Mouse (Mus musculus) thymus, adult 18-20 months (tissue): ENCODE data around the gene P2ry6.

Experiments
- DNase-seq, 2 experiments: peaks; one replicate each; pipeline ENCODE4 v3.0.0; 2022; ENCODE audit warnings: mixed read lengths in 2 of 2

The P2ry6 gene

DNA sequence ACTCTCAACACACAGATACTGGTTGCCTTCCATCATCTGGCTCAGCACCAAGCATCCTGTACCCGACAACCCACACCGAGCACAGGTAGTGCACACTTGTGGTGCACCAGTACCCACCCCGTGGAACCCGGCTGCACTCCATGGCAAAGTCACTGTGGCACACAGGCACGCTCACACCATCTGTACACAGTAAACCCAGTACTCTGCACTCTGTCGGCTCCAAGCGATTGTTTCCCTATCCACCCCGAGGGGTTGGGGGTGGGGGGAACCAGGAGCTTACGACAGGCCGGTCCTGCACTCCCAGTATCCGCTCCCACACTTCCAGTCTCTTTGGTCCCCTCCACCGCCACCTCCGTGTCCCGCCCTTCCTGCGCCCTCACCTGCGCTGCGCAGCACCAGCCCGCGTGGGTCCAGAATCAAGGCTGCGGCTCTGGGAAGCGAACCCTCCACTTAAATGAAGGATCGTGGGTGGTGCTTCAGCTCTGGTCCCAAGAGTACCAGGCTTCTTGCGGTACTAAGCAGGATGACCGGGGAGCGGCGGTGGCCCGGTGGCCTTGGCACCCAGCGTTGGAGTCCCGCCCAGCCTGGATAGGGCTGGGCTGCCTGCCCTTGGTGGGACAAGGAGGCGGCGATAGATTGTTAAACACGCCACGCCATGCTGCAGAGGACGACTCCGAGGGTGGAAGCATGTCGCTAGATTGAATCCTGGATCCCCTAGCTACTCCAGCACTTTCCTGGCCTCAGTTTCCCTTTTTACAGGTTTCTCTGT lies at the start of gene P2ry6:
P2ry6 (minus strand) TSS at position 515 of the 769 bp plus-strand sequence.
- DNase-seq = no peak

DNA sequence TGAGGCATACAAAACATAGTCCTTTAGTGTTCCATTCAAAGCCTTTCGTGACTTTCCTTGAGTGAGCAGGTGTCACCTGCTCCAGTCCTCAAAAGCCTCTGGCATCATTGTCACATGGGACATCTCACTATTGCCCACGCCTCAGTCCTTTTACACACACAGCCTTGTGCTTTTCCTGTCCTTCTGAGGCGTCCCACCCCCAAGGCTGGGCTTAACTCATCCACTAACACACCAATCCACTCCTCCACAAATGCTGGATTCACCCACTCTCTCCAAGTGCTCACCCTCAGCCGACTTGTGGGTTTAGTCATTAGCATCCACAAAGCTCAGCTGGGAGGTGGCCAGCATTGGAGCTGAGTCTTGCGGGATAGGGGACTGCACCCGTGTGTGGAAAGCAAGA lies 43.0 kb upstream of the P2ry6 start:
- DNase-seq = no peak

DNA sequence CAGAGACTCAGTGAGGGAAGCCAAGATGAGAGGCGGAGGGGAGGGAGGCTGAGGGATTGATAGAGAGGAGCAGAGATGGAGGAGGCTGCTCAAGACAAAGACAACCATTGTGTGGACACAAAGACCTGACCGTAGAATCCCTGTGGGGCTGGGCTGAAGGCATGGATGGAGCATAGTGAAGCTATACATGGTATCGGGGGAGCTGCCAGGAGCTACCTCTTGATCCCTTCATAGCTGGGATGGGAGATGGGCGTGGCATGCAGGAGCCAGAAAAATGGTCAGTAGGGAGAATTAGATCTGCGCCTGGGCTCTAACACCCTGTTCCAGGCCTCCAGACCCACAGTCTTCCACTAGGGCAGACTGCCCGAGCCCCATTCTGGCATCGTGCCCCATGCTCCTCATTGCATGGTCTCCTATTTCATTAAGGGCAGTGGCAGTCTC lies 42.6 kb upstream of the P2ry6 start:
- no peak for DNase-seq

DNA sequence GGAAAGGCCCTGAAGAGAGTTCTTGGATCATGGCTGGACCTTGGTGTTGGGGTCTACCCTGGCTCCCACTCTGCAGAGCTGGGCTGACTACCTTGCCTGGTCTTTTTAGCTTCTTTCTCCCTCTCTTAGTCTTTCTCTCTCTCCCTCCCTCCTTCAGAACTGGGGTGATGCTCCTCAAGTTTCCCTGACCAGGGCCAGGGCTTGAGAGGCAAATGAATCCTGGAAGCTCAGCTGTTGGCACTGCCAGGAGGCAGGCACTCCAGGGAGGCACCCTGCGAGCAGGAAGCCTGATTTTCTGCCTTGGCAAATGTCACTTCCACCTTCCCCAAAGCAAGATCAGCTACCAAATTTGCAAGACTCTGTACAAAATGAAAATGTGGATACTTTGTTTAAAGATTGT lies 40.5 kb upstream of the P2ry6 start:
- no peak for DNase-seq

DNA sequence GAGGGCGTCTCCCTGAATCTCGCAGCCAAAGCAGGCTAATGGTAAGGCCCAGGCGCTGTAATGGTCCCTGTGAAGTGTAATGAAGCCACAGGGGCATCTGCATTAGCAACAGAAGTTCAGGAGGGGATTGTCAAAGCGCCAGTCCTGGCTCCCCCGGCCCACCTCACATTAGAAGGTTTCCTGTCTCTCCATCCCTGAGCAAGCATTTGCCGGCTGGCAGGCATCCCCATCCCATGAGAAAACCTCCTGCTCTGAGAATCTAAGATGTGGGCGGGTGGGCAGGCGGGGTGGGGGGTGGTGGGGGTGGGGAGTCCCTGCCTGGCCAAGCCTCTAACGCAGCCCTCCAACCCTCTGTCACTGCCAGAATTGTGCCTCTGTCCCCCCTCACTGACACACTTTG lies 39.6 kb upstream of the P2ry6 start:
- no peak for DNase-seq

DNA sequence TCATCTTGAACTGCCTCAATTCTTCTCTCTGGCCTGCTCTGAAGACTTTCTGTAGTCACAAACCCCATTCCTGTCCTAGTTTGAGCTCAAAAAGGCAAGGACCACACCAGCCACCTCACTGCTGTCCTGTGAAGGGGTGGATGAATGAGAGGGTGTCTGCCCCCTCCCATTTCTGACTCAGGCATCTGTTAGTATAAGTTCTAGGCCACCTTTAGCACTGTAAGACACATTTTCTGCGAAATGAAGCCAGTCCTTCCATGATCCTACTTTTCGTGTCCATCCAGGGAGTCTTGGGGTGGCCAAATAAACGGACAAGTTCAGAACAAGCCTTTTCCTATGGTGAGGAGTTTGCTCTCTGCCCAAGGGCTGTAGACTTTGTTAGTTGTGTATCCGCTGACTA lies 38.1 kb upstream of the P2ry6 start, which contains the start of gene P2ry2:
P2ry2 (minus strand) TSS at position 326 of the 400 bp plus-strand sequence.
- no peak for DNase-seq

DNA sequence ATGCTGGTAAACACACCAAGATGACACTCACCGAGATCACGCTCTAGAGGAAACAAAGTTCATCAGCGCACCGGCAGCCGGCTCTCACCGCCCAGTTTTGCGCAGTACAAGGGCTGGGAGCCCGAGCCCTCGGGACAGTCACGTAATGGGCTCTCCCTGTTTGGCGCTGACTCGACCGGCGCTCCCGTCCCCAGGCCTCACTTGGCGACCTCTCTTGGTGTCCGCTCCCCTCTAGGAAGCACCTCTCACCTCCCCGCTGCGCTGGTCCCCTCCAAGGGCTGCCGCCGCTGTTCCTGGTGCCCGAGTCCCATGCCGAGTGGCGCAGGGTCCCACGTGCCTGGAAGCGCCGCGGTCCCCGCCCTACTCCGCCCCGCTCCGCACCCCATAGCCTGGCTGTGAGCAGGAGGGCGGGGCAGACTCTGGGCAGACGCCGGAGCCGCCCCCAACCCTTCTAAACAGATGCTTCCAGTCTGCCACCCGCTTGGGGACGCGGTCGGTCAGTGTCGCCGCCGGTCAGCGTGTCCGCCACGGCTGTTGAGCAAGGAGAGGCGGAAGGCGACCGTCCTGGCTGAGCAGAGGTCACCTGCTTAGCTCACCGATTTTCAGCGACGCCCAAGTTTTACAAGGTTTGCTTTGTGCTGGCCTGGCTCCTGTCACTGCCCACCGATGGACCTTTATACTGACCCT lies 37.4 kb upstream of the P2ry6 start:
- DNase-seq = peak; percentile 27 to 29

DNA sequence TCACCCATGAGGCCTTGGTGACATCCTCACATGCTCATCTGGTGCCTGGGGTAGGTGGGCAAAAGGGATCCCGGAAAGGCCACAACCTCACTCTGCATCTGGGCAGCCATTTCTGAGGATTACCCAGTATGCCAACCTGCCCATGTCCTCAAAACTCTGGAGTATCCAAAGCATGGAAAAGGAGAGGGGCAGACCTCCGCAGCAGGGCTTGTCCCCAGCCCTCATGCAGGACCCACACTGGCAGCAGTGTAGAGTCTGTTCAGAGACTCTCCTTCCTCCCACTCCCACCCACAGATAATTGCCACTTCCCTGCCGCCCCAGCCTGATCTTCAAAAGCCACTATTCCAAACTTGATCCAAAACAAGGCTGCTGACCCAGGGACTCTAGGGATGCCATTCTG lies 36.3 kb upstream of the P2ry6 start:
- DNase-seq = no peak

DNA sequence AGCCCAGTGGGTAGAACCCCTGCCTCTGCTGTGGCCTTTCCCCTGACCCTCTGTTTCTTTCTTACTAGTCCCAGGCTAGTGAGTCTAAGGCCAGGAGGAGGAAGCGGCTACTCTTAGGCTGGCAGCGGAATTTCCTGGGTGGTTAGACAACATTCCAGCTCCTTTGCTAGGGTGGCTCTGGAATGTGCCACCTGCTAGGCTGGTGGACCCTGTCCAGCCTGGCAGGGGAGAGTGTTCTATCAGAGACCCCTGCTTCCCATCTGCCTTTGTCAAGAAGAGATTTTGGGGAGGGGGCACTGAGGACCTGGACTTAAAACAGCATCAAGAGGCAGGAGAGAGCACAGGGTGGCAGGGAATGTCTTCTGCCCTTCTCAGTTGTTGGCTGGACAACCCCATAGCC lies 31.8 kb upstream of the P2ry6 start:
- DNase-seq = no peak

DNA sequence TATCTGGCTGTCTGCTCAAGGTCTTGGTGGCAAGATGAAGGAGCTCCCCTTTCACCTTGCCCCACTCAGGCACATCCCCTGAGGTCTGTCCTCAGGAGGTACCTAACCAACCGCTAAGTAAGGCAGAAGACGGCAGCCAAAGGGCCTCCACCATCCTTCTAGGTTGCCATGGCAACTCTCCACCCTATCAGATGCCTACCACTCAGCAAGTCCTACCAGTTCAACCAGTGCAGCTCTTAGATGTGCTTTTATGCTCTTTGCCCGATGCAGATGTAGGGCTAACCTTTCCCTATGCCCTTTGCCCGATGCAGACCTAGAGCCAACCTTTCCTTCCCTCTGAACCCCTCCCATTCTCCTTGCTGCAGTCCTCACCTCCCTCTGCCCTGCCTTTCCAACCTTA lies 30.7 kb upstream of the P2ry6 start:
- no peak for DNase-seq

DNA sequence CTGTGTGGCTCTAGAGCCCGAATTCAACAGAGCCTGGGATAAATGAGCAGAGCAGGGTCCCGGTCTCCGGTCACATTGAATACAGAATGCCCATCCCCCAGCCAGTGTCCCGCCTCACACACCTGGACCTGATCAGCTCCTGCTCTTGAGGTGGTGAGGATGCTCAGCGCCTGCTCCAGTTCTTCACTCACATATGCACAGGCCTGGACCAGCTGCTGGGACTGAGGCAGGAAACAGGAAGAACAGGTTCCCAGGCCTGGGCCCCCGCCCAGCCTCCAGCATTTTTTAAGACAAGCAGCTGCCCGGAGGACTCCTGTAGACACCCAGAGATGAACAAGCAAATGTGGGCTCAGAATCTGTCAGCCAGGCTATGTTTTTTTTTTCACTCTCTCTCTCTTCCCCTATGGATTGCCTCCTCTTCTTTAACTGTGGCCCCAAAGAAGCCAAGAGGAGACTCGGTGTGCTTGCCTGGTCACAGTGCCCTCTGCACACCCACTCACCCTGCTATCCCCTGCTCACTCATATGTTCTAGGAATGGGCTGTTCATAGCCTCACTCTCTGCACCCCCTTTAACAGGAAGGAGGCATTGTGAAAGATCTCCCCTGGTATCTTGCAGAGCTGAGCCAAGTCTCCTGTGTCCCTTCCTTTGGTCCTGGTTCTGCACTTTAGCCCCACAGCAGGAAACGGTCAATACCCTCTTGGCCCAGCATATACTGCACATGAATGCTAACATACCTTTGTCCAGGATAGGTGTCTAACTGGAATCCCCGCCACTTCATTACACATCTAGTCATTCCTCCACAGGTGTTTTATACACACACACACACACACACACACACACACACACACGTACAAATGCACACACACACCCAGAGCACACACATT lies 29.2 kb upstream of the P2ry6 start:
- DNase-seq = no peak

DNA sequence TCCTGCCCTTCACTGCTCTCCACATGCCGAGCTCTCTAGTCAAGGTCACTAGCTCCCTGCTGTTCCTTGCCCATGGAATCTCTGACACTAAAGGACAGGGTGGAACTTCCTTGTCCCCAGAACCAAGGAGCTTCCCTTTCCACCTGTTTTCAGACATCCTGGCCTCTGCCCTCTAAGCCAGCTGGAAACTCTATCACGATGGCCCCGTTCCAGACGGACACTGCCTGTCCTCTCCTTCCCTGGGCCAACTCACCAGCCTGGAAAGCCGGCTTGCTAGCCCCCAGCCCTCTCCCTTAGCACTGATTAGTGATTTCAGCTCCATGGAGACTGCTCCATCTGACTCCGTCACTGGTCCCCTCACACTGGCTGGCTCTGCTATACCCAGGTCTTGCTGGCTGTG lies 27.8 kb upstream of the P2ry6 start:
- no peak for DNase-seq

DNA sequence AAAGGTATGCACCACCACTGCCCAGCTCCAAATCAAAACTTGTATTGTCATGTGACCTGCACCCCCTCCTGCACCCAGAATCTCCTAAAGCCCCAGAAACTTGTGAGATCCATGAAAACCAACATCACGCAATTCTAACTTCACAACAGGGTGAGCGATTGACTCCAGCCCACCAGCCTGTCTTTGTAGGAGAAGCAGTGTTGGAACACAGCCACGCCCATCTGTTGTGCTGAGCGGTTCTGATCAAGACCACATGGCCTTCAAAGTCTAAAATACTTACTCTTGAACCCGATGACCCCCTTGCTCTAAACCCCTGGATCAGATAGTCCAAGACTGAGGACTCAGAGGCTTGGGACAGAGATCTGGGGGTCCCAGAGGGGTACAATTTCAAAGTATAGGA lies 25.2 kb upstream of the P2ry6 start:
- DNase-seq = no peak

DNA sequence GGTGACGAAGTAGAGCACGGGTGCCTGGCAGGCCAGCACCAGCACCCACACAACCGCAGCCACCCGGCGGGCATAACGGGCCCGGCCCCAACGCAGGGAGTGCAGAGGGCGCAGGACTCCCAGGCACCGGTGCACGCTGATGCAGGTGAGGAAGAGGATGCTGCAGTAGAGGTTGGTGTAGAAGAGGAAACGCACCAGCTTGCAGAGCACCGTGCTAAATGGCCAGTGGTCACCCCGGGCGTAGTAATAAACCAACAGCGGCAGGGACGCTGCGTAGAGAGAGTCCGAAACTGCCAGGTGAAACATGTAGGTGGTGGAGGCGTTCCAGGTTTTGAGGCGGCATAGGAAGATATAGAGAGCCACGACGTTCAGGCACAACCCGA lies 24.1 kb upstream of the P2ry6 start:
- no peak for DNase-seq

DNA sequence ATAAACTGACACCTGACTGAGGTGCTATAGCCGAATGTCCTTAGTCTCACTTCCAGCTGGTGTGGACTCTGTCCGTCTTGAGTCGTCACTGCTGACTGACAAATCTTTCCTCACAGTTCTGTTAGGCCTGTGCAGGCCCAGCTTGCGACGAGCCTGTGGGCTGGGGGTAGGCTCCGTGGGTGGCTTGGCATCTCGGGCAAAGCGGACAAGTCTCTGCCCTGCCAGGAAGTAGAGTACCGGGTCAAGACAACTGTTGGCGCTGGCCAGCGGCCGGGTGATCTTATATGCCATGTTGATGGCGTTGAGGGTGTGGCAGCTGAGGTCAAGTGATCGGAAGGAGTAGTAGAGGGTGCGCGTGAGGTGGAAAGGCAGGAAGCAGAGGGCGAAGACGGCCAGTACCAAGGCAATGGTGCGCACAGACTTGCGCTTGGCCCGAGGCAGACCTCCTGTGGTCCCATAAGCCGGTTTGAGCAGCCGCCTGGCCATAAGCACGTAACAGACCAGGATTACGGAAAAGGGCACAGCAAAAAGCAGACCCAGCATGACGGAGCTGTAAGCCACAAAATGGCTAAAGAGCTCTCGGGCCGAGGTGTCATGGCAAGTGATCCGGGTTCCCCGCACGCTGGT lies 23.6 kb upstream of the P2ry6 start:
- no peak for DNase-seq

DNA sequence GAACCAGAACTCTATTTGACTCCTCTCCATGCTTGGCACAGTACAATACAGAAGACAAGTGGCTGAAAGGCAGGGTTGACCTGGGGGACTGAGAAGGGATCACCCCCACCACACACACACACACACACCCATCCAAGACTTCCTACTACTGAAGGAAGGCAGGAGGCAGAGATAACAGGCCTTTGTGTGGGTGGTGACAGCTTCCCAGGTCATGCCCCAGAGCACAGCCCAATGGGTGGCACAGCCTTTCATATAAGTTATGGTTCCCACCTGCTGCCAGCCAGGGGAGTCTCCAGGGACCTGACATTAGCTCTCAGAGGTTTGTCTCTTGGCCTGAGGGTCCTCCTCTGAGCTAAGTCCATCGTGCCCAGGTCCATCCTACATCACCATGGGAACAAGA lies 22.8 kb upstream of the P2ry6 start:
- no peak for DNase-seq

DNA sequence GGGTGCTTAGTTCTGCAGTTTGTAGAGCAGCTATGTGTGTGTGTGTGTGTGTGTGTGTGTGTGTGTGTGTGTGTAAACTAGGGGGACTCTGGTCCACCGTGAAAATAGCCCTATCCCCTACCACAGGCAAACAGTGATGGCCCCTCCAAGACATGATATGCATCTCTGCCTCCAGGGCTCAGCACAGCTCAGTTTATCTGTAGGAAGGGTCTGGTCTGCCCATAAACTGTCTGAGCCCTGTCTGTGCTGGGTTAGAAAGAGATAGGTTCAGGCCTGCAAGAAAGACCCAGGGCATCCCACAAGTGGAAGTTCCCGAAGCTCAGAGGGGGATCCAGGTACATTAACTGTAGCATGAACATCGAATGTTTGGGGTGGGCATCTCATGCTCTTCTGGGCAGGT lies 21.5 kb upstream of the P2ry6 start:
- no peak for DNase-seq

DNA sequence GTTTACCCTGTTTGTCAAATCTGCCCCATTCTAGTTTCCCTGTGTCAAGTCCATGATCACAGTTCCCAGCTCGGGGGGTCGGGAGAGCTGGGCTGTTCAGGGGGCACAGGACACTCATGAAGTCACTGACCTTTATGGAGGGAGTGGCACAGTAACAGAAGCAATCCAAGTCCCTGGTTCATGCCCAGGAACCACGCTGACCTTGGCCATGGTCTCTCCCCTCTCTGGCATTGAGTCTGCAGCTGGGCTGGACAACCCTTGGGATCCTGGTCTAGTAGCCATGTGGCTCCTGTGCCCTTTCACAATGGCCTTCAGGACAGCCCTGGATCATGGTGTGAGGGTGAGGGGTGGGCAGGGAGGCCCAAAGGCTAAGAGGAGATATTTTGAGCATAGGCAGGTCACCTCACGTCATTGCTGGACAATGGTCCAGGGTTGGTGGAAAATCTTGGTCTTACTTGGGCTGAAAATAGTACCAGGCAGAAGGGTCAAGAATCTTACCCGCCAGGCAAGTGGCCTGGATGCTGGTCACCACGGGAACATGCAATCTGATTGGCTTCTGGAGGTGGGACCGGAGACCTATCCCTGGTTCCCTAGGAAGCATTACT lies 20.9 kb upstream of the P2ry6 start:
- no peak for DNase-seq

DNA sequence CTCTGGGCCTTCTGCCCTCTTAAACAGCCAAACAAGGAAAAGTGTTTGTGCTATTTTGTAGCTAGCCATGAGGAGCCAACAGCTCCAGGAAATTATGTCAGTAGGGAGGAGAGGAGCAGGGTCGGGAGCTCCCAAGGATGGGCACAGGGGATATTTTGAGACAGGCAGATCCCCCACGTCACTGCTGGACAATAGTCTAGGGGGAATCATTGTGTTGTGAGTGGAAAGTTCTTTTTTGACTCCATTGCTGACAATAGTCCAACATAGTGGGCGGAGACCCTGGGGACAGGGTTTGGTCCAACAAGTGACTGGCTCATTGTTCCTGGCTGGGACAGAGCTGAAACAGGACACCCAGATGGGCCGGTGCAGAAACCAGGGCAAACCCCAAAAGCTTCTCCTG lies 18.7 kb upstream of the P2ry6 start:
- no peak for DNase-seq

DNA sequence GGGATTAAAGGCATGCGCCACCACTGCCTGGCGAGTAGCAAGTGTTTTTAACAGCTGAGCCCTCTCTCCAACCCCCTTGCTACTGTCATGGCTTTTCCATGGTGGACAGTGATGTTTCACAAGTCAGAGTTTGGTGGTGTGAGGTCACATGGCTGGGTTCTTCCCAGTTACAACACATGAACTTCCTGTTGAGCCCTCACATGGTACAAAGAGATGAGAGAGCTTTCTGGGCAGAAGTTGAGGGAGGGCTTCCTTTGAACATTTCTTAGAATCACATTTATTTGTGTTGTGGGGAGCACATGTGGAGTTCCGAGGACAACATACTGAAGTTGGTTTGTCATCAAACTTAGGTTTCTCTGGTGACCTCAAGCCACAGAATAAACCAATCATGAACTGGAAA lies 17.5 kb upstream of the P2ry6 start:
- no peak for DNase-seq

DNA sequence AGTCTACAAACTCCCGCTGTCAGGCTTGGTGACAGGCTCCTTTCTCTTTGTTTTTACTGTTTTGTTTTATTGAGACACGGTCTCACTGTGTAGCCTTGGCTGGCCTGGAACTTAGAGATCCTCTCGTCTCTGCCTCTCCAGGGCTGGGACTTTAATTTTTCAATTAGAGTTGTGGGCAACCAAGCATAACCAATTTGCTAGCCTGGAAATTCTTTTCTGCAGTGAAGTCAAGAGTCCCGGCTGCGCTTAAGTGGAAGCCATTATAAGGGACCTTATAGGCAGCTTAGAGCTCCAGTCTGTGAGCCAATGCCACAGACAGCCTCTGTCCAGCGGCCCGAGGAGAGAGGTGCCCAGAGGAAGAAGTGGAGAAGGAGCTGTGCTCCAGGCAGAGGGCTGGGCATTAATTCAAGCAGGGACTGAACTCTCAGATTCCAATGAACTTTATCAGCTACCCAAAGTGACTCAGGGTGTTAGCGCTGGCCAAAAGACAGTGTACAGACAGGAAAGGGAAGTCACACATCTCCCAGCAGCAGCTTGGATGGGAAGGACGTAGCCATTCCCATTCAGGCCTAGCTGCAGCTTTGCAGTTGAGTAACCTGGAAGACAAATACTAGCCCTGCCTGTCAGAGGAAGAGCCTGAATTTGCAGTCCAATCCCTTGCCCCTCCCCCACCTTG lies 16.3 kb upstream of the P2ry6 start:
- DNase-seq = no peak

DNA sequence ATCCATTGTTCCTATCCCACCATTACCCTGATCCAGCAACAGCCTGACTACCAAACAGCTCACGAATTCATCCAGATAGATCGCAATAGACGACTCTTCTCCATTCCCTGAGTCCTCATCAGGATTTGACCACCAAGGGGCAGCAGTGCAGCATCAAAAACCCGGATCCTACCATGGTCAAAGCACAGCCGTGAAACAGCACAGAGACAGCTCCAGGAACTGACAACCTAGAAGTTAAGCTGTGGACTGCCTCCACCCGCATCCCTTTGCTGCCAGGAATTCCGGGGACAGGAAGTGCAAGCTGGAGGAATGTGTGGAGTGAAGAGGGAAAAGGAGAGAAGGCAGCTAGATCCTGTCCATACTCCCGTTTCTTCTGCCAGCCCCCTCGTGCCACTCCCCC lies 13.6 kb upstream of the P2ry6 start:
- no peak for DNase-seq
